Mouse (Mus musculus): Measurements from ENCODE around the gene Ndufb2.

DNA sequence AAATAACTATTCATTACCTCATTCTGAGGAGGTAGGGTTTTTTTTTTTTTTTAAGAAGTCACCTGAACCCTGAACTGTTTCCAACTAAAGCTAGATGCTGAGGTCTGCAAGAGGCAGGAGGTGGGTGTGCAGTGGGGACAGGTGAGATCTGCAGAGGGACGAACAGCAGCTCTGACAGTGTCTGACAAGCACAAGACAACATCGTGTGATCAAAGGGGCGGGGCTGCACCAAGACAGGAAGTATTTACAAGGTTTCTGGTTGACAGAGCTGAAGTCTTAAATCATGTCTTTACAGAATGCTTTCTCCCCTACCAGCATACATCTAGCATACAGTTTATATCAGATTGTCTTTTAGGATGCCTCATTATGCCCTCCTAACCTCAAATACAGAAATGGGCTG, 14.5 kb downstream of the Ndufb2 start:
- TF ChIP-seq CTCF (IDR thresholded peaks at IDR 0.05; ENCODE audit: borderline replicate concordance, insufficient read depth, low read depth, low read length) (no peak), POLR2A (IDR thresholded peaks at IDR 0.05; ENCODE audit: borderline replicate concordance, insufficient read depth, low read length) (no peak)
